Mouse (Mus musculus): ENCODE measurements at regions not wholly inside any gene's neighbourhood (a gene's known extent, or its start where the extent isn't known, plus 50 kb on each side); places are given as distances from the start of the nearest gene placed in this dataset.

- Histone ChIP-seq H3K4me3 (no peak overlapping the region), H3K36me3 (ENCODE audit: control insufficient read depth, insufficient read depth, low read length) (no peaks in the 10 kb centered on the region), H3K27ac (no peak overlapping the region), H3K27me3 (ENCODE audit: control insufficient read depth, insufficient read depth, low read length) (no peaks in the 10 kb centered on the region), H3K79me2 (replicated peaks; ENCODE audit: control insufficient read depth, insufficient read depth, low read length) (no peaks in the 10 kb centered on the region), H3K9ac (ENCODE audit: low read depth, low read length) (no peak overlapping the region), H3K4me1 (ENCODE audit: control insufficient read depth, insufficient read depth, low read length) (no peaks in the 10 kb centered on the region; the same call in 1 of the 2 replicates)
- no peak for DNase-seq
- TF ChIP-seq EP300 (IDR thresholded peaks at IDR 0.05; ENCODE audit: insufficient read depth, low read depth, low read length): no peak
- TF ChIP-seq CTCF (IDR thresholded peaks at IDR 0.05): no peak
- no peak for TF ChIP-seq POLR2A (IDR thresholded peaks at IDR 0.05; ENCODE audit: insufficient read depth, low read depth, low read length)
- intact Hi-C loops (cut with DNase I): no loop called here
- 95% methylated on average over 5 of the region's 5 CpGs for WGBS
Measured at GRCm38 (mm10) chr3:149464603-149465002, 474.2 kb upstream of the Adgrl2 start.

DNA sequence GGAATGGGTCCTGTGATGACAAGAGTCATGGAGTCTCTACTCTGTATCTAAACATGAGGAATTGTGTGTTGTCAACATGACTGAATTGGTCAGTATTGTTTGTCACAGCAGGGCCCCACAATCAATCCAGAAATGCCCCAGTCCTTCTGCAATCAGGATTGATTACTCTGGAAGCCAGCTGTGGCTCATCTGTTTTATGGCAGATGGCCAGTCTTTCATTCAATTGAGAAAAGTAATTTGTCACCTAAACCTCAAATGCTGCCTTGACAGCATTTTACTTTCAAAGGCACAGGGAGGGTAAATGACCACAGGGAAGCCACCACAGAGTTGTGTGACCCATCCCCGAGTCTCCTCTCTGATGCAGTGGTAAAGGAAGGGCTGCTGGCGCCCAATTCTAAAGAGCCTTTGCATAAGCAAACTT lies 471.8 kb upstream of the Adgrl2 start:
- H3K9ac ChIP-seq (ENCODE audit: low read depth, low read length): no peak overlapping the region
- intact Hi-C loops (cut with DNase I): no loop called here
- no peaks in the 10 kb centered on the region for H3K27me3 ChIP-seq (ENCODE audit: control insufficient read depth, insufficient read depth, low read length)
- no peak for DNase-seq
- WGBS: 86% methylated on average over 2 of the region's 2 CpGs
- no peak overlapping the region for H3K4me3 ChIP-seq
- no peak overlapping the region for H3K27ac ChIP-seq
- no peaks in the 10 kb centered on the region; the same call in 1 of the 2 replicates for H3K4me1 ChIP-seq (ENCODE audit: control insufficient read depth, insufficient read depth, low read length)
- H3K79me2 ChIP-seq (replicated peaks; ENCODE audit: control insufficient read depth, insufficient read depth, low read length): no peaks in the 10 kb centered on the region
- H3K36me3 ChIP-seq (ENCODE audit: control insufficient read depth, insufficient read depth, low read length): no peaks in the 10 kb centered on the region
- TF ChIP-seq CTCF (IDR thresholded peaks at IDR 0.05): no peak
- no peak for TF ChIP-seq EP300 (IDR thresholded peaks at IDR 0.05; ENCODE audit: insufficient read depth, low read depth, low read length)

DNA sequence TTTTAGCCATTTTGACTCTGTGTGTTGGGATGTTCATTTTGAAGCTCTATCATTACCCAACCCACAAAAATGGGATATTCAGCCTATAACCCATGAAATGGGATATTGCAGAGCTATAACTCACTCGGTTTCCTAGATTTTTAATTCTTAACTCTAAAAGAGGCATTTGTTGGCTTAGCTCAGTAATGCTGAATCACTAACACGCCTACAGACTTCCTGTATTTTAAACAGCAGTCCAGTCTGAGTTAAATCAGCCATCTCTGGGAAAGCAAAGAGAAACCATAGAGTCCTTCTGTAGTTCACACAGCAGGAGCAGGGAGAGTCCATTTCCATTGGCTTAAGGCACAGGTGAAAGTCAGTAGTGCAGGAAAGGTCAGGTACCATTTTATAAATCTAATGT lies 471.3 kb upstream of the Adgrl2 start:
- no peak for DNase-seq
- Histone ChIP-seq H3K4me1 (ENCODE audit: control insufficient read depth, insufficient read depth, low read length) (no peaks in the 10 kb centered on the region; the same call in 1 of the 2 replicates), H3K9ac (ENCODE audit: low read depth, low read length) (no peak overlapping the region), H3K36me3 (ENCODE audit: control insufficient read depth, insufficient read depth, low read length) (no peaks in the 10 kb centered on the region), H3K79me2 (replicated peaks; ENCODE audit: control insufficient read depth, insufficient read depth, low read length) (no peaks in the 10 kb centered on the region), H3K27ac (no peak overlapping the region), H3K4me3 (no peak overlapping the region), H3K27me3 (ENCODE audit: control insufficient read depth, insufficient read depth, low read length) (no peaks in the 10 kb centered on the region)
- intact Hi-C loops (cut with DNase I): no loop called here
- TF ChIP-seq CTCF (IDR thresholded peaks at IDR 0.05): no peak
- TF ChIP-seq POLR2A (IDR thresholded peaks at IDR 0.05; ENCODE audit: insufficient read depth, low read depth, low read length): no peak
- no peak for TF ChIP-seq EP300 (IDR thresholded peaks at IDR 0.05; ENCODE audit: insufficient read depth, low read depth, low read length)
- 47% methylated on average over 2 of the region's 2 CpGs for WGBS

- intact Hi-C loops (cut with DNase I): loop anchor here (10.0 kb wide), 1 partner anchor 615 kb away; no protein-coding TSS in a partner anchor
- no peaks in the 10 kb centered on the region for H3K36me3 ChIP-seq (ENCODE audit: control insufficient read depth, insufficient read depth, low read length)
- H3K27ac ChIP-seq: no peak overlapping the region
- DNase-seq: no peak
- no peaks in the 10 kb centered on the region for H3K4me1 ChIP-seq (ENCODE audit: control insufficient read depth, insufficient read depth, low read length)
- H3K9ac ChIP-seq (ENCODE audit: low read depth, low read length): no peak overlapping the region
- H3K4me3 ChIP-seq: no peak overlapping the region
- WGBS: 92% methylated on average over 3 of the region's 3 CpGs
- TF ChIP-seq EP300 (IDR thresholded peaks at IDR 0.05; ENCODE audit: insufficient read depth, low read depth, low read length) (no peak), POLR2A (IDR thresholded peaks at IDR 0.05; ENCODE audit: insufficient read depth, low read depth, low read length) (no peak)
- no peaks in the 10 kb centered on the region for H3K79me2 ChIP-seq (replicated peaks; ENCODE audit: control insufficient read depth, insufficient read depth, low read length)
- no peaks in the 10 kb centered on the region for H3K27me3 ChIP-seq (ENCODE audit: control insufficient read depth, insufficient read depth, low read length)
Measured at GRCm38 (mm10) chr3:149449376-149449775, 459.0 kb upstream of the Adgrl2 start.

DNA sequence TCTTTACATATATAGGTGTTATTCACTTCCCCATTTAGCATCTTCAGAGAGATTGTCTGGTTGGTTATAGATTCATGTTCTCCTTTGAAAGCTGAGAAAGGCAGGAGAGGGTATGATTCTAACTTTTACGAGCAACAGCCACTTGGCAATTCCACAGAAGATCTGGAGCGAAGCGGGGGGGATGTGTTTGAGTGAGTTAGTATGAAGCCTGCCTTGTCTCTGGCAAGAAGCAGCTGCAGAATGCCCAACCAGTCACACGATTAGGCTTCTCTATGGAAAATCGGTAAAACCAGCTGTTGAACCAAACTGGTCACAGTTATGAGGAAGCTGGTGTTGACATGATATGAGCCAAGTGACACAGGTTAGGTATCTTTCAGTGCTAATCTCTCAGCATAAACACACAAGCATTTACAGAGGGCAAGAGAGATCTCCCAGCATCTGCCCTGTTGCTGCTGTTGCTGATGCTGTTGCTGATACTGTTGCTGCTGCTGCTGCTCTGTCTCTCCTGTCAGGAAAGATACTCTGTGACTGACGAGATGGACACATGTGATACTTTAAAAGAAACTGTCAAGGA lies 455.7 kb upstream of the Adgrl2 start:
- no peaks in the 10 kb centered on the region for H3K27me3 ChIP-seq (ENCODE audit: control insufficient read depth, insufficient read depth, low read length)
- no peak for TF ChIP-seq CTCF (IDR thresholded peaks at IDR 0.05)
- no peak for TF ChIP-seq POLR2A (IDR thresholded peaks at IDR 0.05; ENCODE audit: insufficient read depth, low read depth, low read length)
- TF ChIP-seq EP300 (IDR thresholded peaks at IDR 0.05; ENCODE audit: insufficient read depth, low read depth, low read length): no peak
- no peak for DNase-seq
- H3K4me3 ChIP-seq: no peak overlapping the region
- H3K79me2 ChIP-seq (replicated peaks; ENCODE audit: control insufficient read depth, insufficient read depth, low read length): no peaks in the 10 kb centered on the region
- no peak overlapping the region for H3K27ac ChIP-seq
- H3K4me1 ChIP-seq (ENCODE audit: control insufficient read depth, insufficient read depth, low read length): no peaks in the 10 kb centered on the region
- intact Hi-C loops (cut with DNase I): loop anchor here (2.0 to 10.0 kb wide), 3 partner anchors 93 to 611 kb away; no protein-coding TSS in a partner anchor
- WGBS: 60% methylated on average over 6 of the region's 6 CpGs
- H3K9ac ChIP-seq (ENCODE audit: low read depth, low read length): no peak overlapping the region
- no peaks in the 10 kb centered on the region; the same call in 1 of the 2 replicates for H3K36me3 ChIP-seq (ENCODE audit: control insufficient read depth, insufficient read depth, low read length)

GRCm38 (mm10) chr3:149444854-149445577 lies 454.7 kb upstream of the Adgrl2 start:
- Histone ChIP-seq H3K4me1 (ENCODE audit: control insufficient read depth, insufficient read depth, low read length) (no peaks in the 10 kb centered on the region), H3K79me2 (replicated peaks; ENCODE audit: control insufficient read depth, insufficient read depth, low read length) (no peaks in the 10 kb centered on the region), H3K27ac (peak overlapping the region; percentile 52), H3K27me3 (ENCODE audit: control insufficient read depth, insufficient read depth, low read length) (no peaks in the 10 kb centered on the region), H3K4me3 (peak overlapping the region; percentile 42), H3K36me3 (ENCODE audit: control insufficient read depth, insufficient read depth, low read length) (no peaks in the 10 kb centered on the region; the same call in 1 of the 2 replicates), H3K9ac (ENCODE audit: low read depth, low read length) (peak overlapping the region; percentile 74)
- 7% methylated on average over 15 of the region's 15 CpGs for WGBS
- TF ChIP-seq CTCF (IDR thresholded peaks at IDR 0.05): peak; percentile 72
- no peak for TF ChIP-seq EP300 (IDR thresholded peaks at IDR 0.05; ENCODE audit: insufficient read depth, low read depth, low read length)
- intact Hi-C loops (cut with DNase I): loop anchor here (2.0 to 10.0 kb wide), 3 partner anchors 92 to 610 kb away; no protein-coding TSS in a partner anchor
- DNase-seq: peak in 1 of 2 experiments; percentile 27
